Mouse (Mus musculus) ovary, postnatal 14 days (tissue): Measurements from ENCODE around the gene Sult2a3.
"Not testable (repeated sequence)": the region's sequence is repeated elsewhere in the genome, so short reads cannot be mapped to it uniquely, and the experiment has no call there.

Source experiments
- DNase-seq: peaks from one replicate; pipeline ENCODE4 v3.0.0; 2022; ENCODE audit warnings: low spot score

Gene Sult2a3

DNA sequence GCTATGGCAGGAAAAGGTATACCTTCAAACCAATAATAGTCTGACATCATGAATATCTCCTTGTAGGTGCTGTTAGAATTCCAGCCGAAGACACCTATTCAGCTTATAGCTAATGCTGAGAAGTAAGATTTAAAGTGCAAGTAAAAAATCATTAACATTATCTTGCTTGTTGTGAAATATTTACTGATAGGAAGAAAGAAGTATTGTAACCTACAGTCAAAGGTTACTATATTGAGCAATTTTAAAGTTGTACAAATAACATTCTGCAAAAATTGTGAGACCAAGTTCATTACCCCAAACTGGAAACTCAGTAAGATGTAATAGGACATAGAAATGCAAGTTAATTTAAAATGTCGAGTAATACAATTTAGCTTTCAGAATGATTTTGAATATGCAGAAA, at the start of gene Sult2a3:
Gene Sult2a3, minus strand, starts transcription at position 101 of the 400 bp plus-strand sequence.
- no peak for DNase-seq

DNA sequence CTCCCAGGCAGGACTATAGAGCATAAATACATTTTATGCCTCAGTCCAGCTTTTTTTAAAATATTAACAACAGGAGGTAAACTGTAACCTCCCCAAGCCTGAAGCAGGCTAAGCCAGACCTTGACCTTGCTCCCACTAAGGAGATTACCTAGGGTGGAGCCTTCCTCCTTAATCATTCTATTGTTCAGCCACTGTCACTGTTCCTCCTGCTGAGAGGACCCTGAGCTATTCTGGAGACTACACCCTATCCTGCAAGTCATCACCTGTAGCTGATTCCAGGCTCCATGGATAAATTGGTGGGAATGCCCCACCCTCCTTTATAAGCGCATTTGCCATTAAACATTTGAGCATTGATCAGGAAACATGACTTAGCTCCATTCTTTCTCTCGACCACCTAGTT, 2.4 kb downstream of the Sult2a3 start:
- no peak for DNase-seq

DNA sequence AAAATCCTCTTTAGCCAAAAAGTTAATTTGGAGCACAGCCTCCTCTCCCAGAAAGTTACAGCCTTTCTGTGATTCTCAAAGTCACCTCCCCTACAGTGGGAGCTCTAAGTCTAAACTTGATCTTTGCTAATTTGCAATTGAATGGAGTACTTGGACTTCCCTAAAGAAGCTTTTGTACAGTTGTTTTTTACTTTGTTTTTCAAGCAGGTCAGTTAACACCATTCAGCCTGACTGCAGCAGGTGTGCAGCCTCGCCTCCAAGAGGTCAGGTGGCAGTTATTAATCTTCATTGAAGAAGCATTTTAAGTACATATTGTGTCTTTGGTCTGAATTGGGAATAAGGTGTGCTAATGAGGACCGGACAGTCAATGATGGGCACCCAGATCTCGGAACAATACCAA, 3.0 kb downstream of the Sult2a3 start:
- DNase-seq: not testable (repeated sequence)

DNA sequence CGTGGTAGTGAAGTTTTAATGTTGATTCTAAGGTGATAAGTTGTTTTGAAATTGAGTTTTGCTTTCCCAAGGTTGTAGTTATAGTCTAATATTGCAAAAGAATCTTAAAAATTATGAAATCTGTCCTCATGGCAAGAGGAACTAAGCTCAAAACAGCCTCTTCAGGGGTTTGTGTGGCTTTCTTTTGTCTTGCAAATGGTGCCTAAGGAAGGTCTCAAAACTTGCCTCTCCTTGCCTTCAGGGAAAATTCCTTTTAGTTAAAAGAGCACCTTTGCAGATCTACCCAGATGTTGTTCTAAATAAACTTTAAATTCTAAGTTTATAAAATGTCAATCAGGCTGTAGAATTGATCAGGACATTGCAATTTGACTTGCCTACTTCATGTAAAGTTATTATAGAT, 6.1 kb downstream of the Sult2a3 start:
- DNase-seq: no peak

DNA sequence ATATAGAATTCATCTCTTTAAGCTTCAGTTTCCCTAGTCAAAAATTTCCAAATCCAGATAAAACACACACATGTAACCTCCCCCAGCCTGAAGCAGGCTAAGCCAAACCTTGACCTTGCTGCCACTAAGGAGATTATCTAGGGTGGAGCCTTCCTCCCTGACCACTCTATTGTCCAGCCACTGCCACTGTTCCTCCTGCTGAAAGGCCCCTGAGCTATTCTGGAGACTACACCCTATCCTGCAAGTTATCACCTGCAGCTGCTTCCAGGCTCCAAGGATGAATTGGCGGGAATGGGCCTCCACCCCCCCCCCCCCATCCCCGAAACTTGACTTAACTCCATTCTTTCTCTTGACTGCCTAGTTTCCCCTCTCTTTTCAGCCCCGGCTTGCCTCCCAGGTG, 8.4 kb downstream of the Sult2a3 start:
- not testable (repeated sequence) for DNase-seq

DNA sequence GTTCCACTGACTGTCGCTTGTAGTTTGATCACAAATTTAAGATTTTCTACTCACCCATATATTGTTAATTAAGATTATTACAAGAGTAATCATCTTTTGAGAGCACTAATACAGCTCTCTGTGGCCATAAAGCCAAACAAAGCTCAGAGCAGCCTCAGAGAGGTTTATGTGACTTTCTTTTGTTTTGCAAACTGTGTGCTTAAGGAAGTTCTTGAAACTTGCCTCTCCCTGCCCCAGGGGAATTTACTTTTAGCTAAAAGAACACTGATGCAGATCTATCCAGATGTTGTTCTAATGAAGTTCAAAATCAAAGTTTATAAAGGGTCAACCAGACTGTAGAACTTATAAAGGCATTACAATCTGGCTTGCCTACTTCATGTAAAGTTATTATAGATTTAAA, 75.0 kb downstream of the Sult2a3 start:
- DNase-seq: not testable (repeated sequence)

DNA sequence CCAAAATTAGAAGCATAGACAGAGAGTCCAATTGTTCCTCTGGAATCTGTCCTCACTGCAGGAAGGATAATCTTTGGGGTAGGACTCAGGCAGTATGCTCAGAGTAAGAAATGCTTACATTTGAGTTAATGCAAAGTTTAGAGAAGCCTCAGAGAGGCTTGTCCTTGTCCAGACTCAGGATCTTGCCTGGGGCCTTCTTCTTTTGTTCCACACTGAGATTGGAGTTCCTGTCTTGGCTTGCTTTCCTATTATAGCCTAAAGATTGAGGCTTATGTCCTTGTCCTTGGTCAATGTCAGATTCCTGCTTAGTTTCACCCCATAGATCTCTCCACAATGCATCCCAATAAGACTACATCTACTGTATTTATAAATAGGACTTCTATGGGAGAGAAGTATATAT, 92.0 kb downstream of the Sult2a3 start:
- DNase-seq: not testable (repeated sequence)
